Mouse (Mus musculus) regulatory T cell (primary cell): ENCODE measurements around the gene Vps53.

Source experiments
- in situ Hi-C: fragments of 300-600 bp; cut with MboI, MseI; formaldehyde crosslinking; loops from one replicate; pipeline ENCODE4 v1.15.1; 2025; ENCODE audit warnings: high pct_unique_total_duplicates

Vps53 gene

DNA sequence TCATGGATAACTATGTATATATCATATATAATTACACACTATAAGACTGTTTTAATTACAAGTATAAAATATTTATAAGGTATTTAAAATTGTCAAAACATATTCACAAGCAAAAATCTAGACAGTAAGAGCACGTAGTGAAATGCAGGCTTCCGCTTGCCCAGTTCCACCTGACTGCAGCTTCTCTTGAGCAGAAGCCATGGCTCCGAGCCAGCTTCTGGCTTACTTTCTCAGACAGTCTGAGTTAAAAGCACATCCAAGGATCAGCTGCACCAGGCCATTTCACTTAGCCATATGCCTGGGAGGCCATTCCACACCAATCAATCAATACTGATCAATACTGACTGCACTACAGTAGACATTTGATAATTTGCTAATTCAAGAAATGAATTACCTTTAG lies 10.5 kb downstream of the Vps53 start:
- in situ Hi-C loops: no loop called here

DNA sequence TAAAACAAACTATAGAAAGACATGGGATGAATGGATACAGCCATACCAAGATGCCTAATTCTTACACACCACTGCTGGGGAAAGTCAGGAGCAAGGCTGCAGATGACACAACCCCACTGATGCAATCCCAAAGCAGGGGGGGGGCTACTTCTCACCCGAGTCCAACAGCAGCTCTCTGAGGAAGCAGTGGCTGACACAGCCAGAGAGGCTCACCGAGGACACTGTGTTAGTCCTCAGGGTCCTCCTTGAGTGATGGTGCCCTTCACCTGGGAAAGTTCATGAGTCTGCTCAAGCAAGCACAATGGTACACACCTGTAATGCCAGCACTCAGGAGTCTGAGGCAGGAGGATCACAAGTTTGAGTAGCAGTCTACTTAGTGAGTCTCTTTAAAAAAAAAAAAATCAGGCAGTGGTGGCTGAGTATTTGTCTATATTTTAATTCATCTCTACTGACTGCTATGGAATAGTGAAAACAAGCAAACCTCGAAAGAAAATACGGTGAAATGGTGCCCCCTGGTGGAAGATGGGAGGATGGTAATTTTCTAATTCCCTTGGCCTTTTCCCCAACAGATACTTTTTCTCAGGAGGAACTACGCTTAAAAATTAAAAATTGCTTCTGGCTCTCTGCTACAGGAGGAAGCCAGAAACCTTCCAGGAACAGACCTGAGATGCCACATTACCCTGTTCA lies 12.2 kb downstream of the Vps53 start:
- in situ Hi-C loops: no loop called here

DNA sequence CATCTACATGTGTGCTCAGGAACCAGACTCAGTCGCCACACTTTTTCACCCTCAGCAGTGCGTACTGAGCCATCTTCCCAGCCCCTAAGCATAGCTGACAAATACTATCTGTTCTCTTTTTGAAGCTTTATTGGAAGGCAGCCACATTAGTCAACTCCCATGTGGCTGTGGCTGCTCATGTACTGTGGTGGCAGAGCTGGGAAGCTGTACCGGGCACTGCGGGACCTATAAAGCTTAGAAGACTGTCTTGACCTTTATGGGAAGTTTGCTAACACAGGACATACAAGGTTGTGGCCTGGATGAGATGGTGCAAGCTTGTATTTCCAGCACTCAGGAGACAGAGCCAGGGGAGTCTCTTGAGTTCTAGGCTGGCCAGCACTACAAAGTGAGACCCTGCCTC lies 12.8 kb downstream of the Vps53 start:
- in situ Hi-C loops: no loop called here

DNA sequence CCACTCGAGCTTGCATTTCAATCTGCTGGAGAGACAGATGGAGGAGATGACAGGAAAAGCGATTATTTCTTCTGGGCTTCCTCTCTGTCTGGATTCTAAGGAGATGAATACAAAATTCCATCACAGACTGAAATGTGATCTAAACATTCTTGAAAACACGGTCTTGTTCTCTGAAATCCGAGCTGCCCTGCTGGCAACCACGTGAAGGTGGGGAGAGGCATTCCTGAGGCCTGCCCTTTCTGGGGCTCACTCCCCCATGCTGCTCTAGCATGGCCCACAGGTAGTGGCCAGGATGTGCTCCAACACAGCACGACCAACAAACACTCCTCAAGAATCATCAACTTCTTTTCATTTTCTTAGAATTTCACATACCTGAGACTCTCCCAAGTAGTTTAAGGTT lies 19.2 kb downstream of the Vps53 start:
- in situ Hi-C loops: no loop called here

DNA sequence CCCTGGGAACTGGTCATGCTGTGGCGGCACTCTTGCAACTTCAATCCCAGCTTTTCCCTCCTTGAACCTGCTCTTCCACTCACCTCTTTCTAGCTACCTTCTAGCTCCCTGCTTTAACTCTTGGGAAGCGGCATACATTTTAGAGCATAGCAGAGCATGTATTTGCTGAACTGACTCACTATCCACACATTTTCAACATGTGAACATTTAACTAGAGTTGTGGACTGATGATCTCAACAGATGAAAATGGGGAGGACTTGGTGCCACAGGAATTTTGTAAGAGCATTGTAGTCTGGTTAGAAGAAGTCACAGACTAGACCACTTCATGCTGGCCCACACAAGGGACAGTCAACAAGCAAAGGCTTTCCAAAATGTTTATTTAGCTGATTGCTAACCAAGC lies 21.1 kb downstream of the Vps53 start:
- in situ Hi-C loops: no loop called here

DNA sequence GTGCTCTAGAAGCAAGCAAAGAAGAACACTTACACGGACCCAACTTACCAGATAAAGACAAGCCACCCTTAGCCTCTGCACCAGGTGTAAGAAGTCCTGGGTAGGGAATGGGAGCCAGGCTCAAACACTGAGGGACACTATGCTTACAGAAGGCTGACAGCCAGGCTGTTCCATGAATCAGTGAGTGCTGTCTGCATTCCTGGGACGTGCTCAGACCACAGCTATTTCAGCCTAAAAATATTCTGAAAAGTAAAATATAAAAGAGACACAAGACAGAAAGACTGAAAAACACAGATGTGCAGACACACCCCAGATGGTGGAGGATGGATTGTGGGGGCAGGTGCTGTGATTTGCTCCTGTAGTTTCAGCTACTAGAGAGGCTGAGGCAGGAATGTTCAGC lies 24.6 kb downstream of the Vps53 start:
- in situ Hi-C loops: no loop called here

DNA sequence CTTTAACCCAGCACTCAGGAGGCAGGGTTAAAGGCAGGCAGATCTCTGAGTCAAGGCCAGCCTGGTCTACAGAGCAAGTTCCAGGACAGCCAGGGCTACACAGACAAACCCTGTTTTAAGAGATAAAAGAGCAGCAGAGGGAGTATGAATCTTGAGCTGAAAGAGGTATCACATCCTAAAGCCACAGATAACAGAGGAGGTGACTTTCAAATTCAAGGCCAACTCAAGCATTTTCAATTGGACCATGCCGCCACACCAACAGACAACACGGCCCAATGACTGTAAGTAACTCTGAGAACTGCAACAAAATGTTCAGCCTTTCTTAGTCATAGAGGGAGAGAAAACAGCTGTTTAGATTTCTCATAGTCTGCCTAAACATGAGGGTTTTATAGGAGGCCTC lies 25.2 kb downstream of the Vps53 start:
- in situ Hi-C loops: no loop called here

DNA sequence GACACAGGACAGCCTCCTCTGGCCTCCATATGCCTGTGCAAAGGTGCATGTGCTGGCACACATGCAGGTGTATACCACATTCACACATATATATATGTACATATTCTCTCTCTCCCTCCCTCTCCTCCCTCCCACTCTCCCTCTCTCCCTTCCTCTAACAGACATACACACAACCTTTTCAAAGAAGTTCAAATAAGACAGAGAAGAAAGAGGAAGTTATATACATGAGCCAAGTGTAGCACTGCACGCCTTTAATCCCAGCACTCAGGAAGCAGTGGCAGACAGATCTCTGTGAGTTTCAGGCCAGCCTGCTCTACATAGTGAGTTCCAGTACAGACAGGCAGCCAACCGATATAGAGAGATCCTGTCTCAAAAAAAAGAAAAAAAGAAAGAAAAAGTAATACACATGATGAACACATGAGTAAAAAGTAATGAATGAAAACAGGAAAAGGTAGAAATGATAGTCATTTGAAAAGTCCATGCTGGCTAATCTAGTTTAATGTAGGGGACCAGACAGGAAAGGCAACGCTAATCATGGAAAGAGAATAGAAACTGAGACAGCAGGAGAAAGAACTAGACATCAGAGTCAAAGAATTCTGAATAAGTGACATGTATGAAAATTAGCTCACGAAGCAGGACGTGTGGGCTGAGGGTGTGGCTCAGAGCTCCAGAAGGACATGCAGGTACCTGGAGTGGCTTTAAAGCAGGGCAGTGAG lies 26.1 kb downstream of the Vps53 start:
- in situ Hi-C loops: no loop called here

DNA sequence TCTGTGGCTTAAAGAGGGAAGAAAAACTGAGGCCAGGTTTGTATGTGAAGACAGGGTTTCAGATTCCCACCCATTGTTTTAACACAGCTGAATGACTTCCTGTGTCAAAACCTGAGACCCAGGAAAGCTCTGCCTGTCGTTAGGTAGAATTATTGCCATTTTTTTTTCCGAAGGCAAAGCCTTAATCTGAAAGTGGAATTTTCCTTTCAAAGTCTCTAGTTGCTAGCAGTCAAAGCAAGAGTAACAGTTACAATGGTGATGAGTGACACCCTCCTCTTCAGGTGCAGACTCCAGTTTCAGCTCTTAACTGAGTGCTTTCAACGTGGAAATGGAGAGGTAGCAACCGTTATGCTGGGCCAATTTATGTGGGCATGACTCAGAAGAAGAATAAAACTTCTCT lies 28.5 kb downstream of the Vps53 start:
- in situ Hi-C loops: no loop called here

DNA sequence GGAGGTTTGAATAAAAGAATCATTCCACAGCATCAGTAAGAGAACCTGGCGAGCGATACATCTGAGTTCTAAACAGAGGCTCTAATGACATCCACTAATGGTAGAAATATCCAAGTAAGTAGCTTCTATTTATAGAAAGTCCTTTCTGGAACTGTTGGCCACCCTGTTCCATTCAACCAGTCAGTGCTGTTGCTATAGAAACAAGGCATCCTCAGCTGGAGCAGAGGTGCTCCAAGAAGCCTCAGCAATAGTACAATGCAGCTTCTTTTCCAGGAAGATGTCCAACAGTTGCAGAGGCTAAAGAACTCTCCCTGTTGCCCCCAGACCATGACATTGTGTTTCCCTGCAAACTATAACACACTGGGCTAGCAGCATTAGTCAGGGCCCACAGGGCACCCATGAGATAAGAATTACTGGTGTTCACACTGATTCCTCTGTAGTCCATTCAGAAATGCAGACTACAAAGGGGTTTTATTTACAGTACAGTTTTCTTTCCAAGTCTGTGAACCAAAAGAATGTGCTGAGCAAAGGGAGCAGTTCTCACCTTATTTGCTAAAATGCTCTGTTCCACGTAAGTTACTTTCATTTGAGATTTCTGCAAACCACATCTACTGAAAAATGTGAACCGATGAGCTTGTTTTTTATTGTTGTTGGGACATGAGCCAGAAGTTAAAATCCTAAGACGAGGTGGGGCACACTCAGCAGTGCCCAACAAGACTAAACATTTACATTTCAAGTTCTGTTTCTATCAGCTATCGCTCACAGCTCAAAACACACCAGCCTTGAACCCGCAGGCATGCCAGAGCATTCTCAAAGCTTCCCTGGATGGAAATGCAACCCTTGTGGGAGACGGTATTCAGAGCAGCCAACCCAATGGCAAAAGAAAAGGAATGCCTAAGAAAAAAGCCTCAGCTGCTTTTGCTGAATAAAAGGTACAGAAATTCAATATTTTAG lies 31.1 kb downstream of the Vps53 start:
- in situ Hi-C loops: no loop called here

DNA sequence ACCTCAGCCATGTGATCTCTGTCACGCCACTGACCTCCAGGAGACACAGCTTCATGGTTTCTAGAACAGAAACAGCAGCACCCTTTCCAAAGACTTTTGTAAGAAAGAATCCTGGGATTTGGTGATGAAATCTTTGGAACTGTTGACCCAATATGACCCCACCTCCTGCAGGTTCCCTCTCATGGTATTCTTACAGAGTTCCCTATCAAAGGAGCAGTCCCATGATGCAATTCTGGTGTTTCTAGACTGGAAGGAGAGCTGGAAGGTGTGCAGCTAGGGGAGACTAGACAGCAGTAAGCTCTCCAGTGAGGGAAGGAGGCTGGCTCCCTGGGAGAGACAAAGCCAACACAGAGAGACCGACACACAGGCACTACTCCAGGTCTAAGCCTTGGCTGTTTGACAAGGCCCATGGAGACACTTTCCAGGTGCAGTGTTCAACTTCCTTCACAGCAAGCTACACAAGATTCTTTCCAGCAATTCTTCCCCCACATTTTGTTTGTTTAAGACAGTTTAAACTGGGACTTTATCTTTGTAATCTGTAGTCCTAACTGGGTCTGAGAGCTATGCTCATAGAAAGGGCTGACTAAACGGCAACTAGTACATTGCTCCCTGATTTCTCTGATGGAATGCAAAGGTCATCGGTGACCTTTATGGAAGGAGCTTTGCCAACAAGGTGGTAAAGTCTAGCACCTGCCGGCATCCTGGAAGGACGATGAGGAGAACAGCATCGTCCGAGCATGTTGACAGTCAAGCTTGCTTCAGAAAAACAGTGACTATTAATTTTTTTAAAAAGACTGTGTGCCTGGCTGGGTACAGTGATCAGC lies 33.0 kb downstream of the Vps53 start:
- in situ Hi-C loops: no loop called here

DNA sequence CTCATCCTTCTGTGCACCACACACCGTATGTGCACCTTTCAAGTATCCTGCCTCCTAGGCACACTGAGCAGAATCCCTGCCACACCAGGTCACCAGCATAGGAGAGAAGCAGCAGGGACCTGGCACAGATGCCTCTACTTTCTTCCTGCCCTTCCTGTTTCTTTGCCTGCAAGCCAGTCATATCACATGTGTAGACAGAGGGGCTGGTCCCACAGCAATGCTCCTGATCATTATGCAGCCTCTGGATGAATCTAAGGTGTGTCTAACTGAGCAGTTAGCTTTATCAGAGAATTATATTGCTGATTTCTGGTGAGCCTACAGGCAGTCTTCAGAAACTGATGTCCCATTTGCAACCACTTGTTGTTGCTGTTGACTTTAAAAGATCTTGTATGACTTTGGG lies 34.3 kb downstream of the Vps53 start:
- in situ Hi-C loops: no loop called here

DNA sequence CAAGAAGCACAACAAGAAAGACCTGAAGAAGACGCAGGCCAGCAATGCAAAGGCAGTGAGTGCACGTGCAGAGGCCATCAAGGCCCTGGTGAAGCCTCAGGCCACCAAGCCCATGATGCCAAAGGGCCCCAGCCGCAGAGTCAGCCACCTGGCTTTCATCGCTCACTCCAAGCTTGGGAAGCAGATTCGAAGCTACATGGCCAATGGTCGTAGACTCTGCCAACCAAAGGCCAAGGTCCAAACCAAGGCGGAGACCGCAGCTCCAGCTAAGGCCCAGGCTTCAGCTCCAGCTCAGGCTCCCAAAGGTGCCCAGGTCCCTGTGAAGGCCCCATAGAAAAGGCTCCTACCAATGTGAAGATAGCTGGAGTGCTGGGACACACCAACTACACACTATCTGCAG lies 35.1 kb downstream of the Vps53 start:
- in situ Hi-C loops: no loop called here

DNA sequence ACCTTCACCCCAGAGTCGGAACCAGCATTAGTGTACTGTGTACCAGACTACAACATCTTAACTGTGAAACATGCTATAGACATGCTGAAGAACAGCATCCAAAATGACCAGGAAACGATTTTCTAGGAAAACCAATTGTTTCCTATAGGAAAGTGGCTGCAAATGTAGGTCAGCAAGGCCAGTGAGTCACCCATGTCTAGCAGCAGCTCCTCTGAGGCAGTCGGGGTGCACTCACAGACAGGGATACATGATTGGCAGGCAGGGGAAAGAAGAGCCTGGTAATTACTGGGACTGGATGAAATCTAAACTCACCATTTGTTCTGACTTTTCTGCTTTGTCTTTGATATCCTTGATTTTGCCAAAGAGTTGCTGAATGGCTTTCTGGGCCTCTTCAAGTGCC lies 41.5 kb downstream of the Vps53 start:
- in situ Hi-C loops: loop anchor here (10.0 kb wide), 1 partner anchor 1017 kb away; no protein-coding TSS in a partner anchor

DNA sequence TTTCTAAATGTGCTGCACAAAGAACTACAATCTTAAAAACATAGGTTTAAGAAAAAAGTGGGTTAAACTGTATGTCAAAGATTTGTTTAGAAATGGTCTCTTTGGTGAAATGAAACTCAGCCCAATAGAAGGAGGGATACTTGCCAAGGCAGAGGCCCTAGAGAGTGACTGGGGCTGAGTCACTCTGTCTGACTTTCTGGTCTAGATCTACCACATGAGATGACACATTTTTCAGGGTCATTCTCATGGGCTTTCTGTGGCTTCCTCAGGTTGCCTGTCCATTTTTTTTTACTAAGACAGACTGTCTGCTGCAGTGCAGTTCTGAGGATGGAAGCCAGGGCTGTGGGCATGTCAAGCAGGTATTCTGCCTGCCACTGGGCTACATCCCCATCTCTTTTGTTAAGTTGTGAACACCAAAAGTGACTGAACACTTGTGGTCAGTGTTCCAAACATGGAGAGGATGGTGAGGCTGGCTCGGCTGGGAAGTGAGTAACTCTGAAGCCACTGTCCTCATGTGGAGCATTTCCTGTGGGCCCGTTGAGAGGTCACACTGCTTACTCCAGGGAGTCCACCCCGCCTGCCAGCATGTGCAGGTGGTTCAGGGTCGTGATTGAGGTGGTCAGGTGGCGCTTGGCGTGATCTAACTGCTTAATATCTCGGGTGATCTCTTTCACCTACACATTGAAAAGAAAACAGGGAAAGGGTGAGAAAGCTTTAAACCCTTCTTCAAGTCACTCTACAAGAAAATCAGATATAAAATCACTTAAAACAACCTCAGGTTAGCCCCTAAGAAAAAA lies 43.6 kb downstream of the Vps53 start:
- in situ Hi-C loops: loop anchor here (10.0 kb wide), 1 partner anchor 1019 kb away; no protein-coding TSS in a partner anchor

DNA sequence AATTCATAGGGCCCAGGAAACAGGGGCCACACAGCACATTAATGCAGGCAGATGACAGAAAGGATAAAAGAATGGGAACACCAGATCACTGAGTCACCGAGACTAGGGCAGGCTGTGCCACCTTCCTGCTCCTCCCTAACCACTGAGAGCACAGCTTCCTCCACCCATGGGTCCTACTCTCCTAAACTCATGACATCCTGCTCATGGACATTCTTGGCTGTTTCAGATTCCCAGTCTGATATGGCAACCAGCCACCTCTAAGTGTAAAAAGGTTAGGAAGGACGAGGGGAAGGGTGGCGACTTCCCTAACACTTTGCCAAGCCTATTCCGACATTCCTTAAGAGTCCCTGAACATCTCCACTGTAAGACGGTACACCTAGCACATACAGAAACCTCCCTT lies 48.6 kb downstream of the Vps53 start:
- in situ Hi-C loops: loop anchor here (10.0 kb wide), 1 partner anchor 1024 kb away; no protein-coding TSS in a partner anchor

DNA sequence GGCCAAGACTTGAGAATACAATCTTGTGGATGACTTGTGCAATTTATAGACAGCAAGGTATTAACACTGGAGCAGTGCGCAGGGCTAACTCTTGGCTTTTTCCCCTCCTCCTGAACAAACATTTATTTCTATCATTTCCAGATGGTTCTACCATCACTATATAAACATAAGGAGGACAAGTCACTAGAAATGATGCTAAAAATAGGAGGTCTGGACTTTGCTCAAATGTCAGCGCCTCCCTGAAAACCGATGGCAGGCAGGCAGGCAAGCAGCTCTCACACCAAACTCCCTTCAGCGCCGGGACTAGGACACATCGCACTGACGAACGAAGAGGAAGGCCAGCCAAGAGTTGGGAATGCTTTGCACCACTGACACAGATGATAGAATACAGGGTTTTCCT lies 54.1 kb downstream of the Vps53 start:
- in situ Hi-C loops: no loop called here

DNA sequence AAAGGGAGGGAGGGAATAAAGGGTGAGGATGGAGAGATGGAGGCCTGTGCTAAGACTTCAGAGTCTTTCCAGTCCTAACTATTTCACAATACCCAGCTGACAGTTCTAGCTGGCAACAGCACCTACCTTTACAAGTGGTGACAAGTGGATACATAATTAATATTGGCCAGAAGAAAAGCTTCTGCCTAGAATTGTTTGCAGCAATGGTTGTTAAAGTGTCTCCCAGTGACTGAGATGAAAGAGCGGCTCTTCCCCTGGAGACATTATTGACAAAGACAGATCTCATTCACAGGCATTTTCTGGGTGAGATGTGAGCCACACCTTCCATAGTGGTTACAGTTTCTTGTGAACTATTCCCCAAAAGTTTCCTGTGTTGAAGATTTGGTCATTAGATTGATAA lies 55.9 kb downstream of the Vps53 start:
- in situ Hi-C loops: no loop called here

DNA sequence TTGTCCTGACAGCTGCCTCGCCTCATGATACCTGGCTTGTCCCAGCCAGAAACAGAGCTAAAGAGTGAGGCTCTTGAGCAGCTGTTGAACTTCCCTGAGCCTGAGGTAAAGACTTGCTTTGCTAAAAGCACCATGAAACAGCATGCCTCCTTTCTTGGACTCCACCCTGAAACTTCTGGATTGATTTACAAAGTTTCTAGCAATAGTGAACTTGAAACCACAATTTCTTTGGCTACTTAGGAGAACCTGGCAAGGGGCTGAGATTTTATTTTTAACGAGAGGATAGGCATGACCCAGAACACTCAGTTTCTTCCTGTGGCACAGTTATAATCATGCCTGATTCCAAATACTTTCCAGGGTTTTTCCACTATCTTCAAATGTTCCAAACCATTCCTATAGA lies 56.9 kb downstream of the Vps53 start:
- in situ Hi-C loops: no loop called here

DNA sequence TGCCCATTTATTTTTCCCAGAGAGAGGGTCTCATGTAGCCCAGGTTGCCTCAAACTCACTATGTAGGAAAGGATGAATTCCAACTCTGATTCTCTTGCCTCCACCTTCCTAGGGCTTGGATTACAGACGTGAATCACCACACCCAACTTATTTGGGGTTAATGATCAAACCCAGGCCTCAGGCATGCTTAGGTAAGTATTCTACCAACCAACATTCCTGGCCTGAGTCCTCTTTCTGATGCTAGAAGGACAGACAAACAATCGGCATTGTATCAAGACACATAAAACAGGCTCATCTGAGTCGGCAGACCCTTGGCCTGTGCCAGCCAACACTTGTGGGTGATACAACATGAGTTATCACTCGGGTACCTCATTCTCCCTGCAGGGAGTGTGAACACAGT lies 58.4 kb downstream of the Vps53 start:
- in situ Hi-C loops: no loop called here
